Mouse (Mus musculus): ENCODE results near the gene Snrnp200.
"Not testable (repeated sequence)": the region's sequence is repeated elsewhere in the genome, so short reads cannot be mapped to it uniquely, and the experiment has no call there.

Snrnp200 gene

DNA sequence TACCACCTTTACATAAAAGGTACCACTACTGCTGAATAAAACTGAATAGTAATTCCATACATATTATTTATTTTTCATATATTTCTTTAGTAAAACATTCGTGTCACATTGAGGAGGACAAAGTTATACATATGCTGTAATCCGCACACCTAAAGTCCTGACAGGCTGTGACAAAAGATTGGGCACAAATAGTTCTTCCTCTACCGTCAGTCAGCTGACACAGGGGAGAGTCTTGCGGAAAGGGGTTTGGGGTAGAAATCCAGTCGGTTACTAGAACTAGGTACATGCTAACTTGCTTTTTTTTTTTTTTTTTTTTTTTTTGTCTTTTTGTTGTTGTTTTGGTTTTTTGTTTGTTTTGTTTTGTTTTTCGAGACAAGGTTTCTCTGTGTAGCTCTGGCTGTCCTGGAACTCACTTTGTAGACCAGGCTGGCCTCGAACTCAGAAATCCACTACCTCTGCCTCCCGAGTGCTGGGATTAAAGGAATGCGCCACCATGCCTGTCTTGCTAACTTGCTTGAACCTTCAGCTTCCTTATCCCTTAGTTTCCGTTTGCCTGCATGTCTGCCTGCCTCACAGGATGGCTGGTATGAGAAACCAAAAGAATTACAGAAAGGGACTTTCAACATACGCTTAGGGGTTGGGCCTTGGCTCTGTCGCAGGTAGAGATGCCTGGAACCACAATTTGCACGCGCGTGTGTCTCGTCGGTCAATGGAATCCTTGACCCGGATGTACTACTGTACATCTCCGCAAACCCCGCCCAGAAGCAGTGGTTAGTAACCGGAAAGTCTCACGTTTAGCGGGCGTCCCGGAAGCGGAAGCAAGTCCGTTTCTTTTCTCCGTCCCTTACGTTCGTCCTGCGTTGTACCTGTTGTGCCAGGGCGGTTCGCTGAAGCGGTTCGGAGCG, at the start of gene Snrnp200, which contains the start of gene 1810024B03Rik:
TSS of gene Snrnp200 (plus strand) at position 840 of the 905 bp plus-strand sequence.
TSS of gene 1810024B03Rik (minus strand) at position 734 of the 905 bp plus-strand sequence.
- DNase-seq (ENCODE audit: low spot score in 2 of 2), result peak; percentile 92

DNA sequence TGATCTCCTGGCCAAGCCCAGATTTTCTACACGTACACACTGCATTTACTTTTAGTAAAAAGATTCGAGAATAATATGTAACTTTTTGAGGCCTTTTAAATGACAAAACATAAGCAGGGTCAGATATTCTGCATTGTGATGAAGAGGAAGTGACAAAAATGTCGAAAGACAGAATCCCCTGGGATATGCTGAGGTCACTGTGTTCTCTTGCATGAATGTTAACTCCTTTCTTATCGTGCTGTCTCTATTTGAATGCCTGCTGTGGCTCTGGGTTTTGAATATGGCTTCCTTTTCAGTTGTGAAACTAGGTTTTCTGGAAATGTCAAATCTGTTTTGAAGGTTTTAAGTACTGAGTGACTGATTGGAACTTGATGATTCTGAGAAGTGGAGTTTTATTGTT, 42.5 kb upstream of the Snrnp200 start:
- DNase-seq (ENCODE audit: low spot score in 2 of 2), result no peak

DNA sequence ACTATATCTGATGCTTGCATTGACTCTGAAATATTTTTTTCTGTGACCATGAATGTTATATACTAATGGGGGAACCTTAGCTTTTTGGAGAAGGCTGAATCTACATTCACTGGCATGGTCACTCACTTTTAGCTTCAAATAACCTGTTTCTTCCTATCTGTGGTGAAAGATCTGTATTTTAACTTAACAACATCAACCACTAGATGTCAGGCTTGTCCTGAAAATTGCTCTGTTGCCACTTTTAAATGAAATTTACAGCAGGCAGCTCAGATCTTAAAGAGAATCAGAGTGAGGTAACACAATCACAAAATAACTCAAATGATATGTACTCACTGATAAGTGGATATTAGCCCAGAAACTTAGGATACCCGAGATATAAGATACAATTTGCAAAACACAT, 41.9 kb upstream of the Snrnp200 start:
- not testable (repeated sequence) for DNase-seq (ENCODE audit: low spot score in 2 of 2)

DNA sequence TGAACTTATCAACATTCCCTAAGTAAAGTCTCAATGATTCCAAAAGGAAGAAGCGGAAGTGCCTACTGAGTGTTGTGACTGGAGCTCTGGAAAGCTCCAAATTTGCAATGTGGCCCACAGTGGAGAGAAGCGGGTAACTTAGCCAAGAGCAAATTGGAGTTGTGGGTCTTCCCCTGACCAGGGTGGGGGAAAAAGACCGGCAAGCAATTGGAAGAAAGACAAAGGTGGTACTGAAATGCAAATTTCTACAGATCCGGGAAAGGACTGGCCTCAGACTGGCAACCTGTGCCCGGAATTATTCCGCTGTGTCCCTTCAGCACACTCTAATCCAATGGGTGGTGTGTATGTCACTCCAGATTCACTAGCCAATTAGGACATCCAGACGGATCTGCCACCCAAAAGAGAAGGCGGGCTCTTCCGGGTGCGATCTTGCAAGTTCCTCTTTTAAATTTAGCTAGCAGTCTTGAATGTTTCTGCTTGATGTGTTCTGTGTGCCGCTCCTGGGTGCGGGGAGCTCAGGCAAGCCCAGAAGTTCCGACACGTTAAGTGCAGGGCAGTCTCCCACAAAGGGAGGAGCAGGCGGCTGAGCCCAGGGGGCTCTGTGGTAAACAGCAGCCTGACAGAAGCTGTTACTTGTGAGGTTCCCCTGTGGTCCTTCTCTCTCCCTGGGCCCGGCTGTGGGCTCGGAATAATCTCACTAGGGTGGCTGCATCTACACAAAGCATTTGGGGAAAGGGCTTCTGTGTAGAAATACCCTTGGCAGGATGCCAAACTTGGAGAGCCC, 25.4 kb upstream of the Snrnp200 start:
- DNase-seq (ENCODE audit: low spot score in 2 of 2), result peak; percentile 79 to 82

DNA sequence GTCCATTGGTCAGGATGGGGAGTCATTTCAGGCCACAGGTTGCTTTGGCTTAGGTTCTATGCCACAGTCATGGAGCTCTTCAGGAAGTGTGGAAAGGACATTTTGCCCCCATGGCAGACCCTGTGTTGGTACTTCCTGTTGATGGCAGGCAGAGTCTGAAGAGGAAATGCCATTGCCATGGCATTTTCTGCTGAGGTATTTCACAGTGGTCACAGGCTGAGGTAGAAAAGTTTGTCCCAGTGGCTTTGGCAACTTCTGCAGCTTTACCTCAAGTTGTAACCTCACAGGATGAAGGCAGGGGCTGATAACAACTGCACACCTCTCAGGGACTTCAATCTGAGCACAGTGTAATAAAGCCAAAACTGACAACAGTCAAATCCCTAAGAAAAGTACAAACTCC, 18.6 kb upstream of the Snrnp200 start:
- no peak for DNase-seq (ENCODE audit: low spot score in 2 of 2)

DNA sequence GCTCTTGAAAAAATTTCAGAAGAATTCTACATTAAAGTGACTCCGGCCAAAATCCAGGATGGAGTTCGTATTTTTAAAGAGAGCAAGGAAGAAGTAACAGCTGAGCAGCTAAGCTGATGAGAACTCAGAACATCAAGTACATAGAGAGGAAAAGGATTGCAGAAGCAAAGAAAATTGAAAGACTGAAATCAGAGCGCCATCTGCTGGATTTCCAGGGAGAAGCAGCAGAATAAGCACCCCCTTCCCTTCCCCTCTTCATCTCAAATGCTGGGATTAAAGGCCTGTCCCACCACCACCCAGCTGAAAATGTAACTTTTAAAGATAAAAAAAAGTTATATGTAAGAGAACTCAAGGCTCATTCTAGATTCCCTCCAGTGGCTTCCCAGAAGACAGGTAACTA, 3.3 kb upstream of the Snrnp200 start:
- peak in 1 of 2 experiments; percentile 47 for DNase-seq (ENCODE audit: low spot score in 2 of 2)

DNA sequence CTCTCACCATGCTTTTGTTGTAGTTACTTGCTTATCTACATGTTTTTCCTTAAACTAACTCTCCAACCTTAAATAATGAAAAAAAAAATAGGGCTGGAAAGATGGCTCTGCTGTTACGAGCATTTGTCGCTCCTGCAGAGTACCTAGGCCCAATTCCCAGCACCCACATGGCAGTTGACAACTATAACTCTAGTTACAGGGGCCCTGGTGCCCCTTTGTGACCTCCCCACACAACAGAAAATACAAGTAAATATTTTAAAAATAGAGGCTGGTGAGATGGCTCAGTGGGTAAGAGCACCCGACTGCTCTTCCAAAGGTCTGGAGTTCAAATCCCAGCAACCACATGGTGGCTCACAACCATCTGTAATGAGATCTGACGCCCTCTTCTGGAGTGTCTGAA, 2.2 kb upstream of the Snrnp200 start:
- not testable (repeated sequence) for DNase-seq (ENCODE audit: low spot score in 2 of 2)

DNA sequence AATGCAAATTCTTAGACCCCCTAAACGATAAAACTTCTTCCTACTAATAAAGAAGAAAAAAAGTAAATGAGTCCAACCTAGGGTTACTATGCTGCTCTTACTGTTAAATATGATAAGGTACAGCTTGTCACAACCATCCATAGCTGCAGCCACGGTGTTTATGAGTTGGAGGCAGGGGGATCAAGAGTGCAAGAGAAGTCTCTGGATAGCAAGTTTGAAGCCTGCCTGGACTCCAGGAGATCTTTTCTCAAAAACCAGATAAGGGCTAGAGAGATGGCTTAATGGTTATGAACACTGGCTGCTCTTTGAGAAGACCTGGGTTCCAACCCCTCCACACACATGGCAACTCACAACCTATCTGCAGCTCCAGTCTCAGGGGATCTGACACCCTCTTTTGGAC, 1.3 kb upstream of the Snrnp200 start:
- DNase-seq (ENCODE audit: low spot score in 2 of 2), result no peak

DNA sequence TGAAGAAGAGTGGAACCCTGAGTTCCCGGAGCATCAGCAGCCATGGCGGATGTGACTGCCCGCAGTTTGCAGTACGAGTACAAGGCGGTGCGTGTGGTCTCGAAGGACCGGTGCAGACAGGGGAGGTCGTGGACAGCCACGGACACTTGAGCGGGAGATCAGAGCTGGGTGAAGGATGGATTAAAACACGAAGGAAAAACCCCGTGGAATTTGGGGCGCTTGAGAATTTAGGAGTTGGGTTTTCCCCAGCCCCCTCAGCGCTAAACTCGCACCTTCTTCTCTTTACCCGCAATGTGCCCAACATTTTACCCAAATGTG, 225 bp downstream of the Snrnp200 start:
- no peak for DNase-seq (ENCODE audit: low spot score in 2 of 2)

DNA sequence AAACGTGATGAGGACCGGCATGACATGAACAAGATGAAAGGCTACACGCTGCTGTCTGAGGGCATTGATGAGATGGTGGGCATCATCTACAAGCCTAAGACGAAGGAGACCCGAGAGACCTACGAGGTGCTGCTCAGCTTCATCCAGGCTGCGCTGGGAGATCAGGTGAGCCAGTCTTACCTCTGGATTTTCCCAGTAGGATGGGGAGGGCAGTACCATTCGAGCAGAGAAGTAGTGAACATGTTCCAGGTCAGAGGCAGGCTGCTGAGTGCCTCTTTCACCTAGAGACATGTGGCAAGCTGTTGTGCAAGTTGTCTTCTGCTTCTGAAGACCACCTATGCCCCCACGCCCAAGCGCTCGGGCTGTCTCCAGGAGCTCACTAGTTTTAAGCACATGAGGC, 2.5 kb downstream of the Snrnp200 start:
- DNase-seq (ENCODE audit: low spot score in 2 of 2), result no peak

DNA sequence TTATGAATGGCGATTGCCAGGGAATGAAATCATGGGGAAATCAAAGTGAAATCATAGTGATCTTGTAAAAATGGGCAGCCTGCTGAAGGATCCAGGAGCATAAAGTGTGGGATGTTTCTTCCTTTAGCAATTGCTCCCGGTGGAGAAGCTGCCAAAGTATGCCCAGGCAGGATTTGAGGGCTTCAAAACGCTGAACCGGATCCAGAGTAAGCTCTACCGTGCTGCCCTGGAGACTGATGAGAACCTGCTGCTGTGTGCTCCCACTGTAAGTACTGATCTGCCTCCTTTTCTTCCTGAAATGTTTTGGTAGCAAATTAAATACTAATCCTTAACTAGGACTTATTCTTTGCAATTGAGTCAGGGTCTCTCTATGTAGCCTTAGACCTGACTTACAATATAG, 9.6 kb downstream of the Snrnp200 start:
- no peak for DNase-seq (ENCODE audit: low spot score in 2 of 2)

DNA sequence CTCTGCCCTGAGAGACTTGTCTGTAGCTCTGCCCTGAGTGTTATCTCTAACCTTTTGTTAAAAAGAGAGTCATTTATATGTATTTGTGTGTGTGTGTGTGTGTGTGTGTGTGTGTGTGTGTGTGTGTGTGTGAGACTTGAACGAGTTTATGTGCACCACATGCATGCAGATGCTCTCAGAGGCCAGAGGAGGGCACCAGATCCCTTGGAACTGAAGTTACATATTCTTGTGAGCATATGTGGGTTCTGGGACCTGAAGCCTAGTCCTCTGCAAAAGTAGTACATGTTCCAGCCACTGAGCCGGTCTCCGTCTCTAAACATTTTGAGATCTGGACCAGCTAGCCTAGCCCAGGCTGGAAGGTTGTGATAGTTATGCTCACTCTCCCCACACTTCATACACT, 17.1 kb downstream of the Snrnp200 start:
- no peak for DNase-seq (ENCODE audit: low spot score in 2 of 2)

DNA sequence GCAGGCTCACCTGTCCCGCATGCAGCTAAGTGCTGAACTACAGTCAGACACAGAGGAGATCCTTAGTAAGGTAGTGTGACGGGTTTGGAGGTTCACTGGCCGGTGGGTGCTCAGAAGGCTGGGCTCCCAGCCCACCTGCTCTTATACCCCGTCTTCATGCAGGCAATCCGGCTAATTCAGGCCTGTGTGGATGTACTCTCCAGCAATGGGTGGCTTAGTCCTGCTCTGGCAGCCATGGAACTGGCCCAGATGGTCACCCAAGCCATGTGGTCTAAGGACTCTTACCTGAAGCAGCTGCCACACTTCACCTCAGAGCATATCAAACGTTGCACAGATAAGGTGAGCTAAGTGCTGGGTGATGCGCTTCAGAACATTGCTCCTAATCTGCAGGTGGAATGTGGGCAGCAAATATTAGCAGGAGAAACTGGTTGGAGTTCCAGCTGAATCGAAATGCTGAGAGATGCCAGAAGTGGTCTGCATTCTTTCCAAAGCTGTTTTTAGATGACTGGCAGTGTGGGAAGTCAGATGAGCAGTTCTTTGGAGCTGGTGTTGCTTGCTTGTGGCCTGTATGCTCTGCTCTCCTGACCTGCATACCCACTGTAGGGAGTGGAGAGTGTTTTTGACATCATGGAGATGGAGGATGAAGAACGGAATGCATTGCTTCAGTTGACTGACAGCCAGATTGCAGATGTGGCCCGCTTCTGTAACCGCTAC, 29.9 kb downstream of the Snrnp200 start:
- no peak for DNase-seq (ENCODE audit: low spot score in 2 of 2)

DNA sequence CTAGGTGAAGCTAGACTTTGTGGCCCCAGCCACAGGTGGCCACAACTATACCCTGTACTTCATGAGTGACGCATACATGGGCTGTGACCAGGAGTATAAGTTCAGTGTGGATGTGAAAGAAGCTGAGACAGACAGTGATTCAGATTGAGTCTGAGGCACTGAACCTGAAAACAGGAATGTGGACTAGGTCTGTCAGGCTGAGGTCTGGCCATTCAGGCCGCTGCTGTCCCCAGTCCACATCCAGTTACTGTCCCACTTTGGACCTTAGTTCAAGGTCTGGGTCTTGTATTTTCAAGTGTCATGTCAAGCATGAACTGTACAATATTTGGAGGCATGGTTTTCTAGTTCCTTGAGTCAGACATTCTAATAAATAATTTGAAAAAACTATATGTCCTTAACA, 31.9 kb downstream of the Snrnp200 start:
- no peak for DNase-seq (ENCODE audit: low spot score in 2 of 2)

DNA sequence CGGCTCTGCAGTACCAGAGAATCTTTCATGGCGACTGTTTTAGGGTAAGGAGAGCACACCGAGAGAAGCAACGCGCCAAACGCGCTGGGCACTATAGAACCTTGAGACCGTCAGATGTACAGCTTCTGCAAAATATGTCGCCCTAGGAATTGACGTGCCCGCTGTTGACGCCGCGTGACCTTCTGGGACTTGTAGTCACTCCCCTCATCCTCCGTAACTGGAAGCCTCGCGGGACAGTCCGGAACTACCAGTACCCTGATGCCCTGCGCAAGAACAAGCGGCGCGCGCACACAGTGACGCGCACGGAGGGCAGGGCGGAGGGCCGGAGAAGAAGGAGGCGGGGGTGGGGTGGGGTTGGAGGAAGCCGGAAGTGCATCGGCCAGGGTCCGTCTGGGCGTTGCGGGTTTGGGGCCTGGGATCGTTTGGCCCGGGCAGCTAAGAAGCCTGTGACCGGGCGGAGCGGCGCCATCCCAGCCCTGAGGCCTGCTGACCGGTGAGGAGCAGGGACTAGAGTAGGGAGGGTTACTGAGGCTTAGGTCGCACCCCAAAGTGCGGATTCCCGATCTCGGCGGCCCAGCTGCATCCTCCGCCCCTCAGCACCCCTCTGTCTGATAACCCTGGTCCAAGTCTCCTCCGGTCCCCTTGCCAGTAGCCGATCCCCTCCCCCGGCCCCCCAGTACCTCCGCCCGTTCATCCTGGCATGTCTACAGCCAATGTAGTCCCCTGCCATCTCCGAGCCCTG, 39.6 kb downstream of the Snrnp200 start, which contains the start of the genes Ciao1 and Tmem127:
TSS of gene Ciao1 (minus strand) at position 225 of the 742 bp plus-strand sequence.
TSS of gene Tmem127 (plus strand) at position 317 of the 742 bp plus-strand sequence.
- DNase-seq (ENCODE audit: low spot score in 2 of 2), result peak; percentile 96 to 97

DNA sequence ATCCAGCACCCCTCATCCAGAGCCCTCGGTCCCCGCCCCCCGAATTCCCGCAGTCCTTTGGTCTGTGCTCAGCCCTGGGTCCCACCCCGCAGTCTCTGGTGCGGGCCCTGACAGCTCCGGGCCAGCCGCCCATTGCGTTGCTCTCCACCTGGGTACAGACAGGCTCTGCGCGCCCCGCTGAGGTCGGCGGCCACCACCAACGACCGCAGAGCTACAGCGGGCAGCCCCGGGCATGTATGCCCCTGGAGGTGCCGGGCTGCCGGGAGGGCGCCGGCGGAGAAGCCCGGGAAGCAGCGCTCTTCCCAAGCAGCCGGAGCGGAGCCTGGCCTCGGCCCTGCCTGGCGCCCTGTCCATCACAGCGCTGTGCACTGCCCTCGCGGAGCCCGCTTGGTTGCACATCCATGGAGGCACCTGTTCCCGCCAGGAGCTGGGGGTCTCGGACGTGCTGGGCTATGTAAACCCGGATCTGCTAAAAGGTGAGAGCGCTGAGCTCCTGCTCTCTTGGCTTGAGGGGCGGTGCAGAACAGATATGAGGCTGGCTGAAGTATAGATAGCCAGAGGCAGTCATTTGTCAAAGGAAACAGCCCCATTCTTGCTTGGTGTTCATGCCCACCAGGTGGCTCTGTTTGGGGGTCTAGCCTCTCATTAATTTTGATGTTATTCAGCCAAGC, 40.3 kb downstream of the Snrnp200 start:
- peak; percentile 39 to 50 for DNase-seq (ENCODE audit: low spot score in 2 of 2)

DNA sequence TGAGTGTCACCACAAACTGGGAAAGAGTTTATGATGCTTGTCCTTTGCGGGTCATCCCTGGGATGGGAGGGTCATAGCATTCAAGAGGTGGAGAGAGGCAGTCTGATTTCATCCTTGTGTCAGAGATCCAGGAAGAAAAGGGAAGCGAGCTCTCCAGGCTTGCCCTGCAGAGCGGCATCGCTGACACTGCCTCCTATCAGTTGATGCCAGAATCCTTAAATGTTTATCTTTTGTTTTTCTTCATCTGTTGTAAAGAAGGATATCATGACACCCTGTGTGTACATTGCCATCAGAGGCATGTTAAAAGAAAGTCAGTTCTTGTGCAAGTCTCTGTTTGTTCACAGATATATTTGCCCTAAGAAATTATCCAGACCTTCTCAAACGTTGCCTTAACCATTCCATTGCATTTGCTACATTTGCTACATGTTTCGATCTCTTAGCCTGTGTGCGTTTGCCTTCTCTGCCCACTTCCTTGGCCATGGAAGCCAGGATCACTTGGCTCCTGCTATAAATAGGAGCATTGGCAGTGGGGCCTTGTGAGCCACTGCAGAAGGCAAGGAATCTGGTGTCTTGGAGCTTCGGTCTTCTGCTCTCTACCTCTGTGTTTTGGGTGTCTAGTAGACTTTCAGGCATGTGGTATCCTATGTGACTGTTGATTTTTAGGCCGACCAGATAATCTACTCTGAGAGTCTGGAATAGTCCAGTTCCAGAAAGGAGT, 42.3 kb downstream of the Snrnp200 start:
- DNase-seq (ENCODE audit: low spot score in 2 of 2), result no peak

DNA sequence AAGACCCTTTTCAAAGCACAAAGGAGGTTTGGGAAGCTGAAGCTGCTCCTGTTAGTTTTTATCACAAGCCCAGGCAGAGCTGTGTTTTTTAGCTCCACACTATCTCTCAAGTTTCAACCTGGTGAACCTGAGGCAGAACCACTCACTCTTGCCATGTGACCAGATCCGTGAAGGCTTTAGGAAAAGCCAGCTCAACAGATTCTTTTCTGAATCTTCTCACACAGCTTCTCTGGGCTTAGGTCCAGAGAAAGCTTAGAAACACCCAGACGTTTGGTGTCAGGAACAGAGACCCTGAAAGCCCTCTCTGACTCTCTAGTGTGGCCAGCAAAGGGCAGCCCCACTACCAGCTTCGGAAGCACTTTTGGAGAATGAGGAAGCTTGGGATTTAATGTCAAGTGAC, 43.3 kb downstream of the Snrnp200 start:
- no peak for DNase-seq (ENCODE audit: low spot score in 2 of 2)

DNA sequence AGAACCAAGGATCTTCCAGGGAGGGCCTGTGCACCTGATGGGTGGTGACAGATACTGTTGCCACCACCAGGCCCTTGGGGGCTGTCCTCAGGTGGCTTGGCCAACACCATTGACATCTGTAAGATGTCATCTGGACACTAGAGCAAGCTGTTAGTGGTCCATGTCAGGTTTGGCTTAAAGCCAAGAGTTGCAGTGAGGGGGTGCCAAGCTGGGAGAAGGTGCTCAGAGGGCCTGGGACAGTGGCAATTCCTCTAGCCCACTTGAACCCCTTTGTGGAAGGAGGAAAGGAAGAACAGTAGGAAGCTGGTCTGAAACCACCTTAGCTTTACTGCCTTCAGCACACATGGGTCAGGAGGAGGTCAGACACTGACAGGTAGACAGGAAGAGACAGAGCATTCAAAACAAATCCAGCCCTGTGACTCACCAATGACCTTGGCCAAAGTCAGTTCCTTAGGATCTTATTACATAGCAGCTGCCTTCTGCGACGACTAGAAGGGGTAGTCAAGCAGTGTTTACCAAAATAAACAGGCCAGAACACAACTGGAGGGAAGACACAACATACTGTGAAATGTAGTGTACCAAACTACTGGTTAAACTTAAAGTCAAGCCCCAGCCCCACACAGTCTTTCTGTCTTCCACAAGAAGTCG, 43.8 kb downstream of the Snrnp200 start:
- no peak for DNase-seq (ENCODE audit: low spot score in 2 of 2)

DNA sequence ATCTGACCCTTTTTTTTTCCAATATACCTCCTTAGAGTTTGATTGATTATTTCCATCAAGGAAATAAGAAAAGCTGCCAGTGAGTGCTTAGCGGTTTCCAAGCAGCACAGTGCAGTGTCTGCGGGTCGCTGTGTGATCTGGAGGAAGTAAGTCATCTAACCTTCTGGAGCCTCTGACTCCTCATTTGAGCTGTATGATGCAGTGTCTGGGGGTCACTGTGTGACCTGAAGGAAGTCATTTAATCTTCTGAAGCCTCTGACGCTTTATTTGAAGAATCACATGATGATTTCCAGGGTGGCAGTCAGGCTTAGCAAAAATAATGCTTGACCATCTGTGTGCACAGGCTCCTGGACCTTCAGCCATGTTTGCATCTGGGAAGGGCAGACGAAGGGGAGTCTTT, 44.6 kb downstream of the Snrnp200 start:
- no peak for DNase-seq (ENCODE audit: low spot score in 2 of 2)

Data from frontal cortex, postnatal 10 days (tissue).